Mouse (Mus musculus) adipocyte (in vitro differentiated cells): Measurements from ENCODE around the gene Gdpd1.
A peak's percentile ranks its signal among the peaks of the same experiment; 100 is the strongest.

Experiments used
- DNase-seq: peaks from one replicate; pipeline ENCODE4 v3.0.0-alpha.2; 2016; ENCODE audit warnings: low spot score

Gdpd1 gene

DNA sequence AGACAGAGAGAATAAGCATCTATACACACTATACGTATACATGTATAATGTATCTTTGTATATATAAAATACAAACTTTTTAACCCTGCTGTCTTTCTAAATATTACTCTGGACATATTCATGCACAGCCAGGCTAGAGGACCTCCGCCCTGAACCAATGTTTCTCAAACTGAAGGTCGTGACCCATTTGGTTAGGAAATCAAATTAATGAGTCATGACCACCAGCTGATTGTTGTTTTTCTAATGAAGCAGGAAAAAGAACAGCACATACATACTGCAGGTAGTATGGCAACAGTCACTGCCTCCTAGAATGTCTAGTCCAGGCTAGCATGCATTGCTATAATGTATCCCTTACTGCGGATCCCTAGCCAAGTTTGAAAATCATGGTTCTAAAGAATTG is 82.6 kb downstream of the Gdpd1 start:
- peak; percentile 41 for DNase-seq

GRCm38 (mm10) chr11:86990309-86990708 is 83.6 kb downstream of the Gdpd1 start:
- DNase-seq = no peak

GRCm38 (mm10) chr11:86984990-86985389 is 88.9 kb downstream of the Gdpd1 start:
- DNase-seq = peak; percentile 29
